Mouse (Mus musculus): ENCODE data around the gene Mtmr4.

The Mtmr4 gene

DNA sequence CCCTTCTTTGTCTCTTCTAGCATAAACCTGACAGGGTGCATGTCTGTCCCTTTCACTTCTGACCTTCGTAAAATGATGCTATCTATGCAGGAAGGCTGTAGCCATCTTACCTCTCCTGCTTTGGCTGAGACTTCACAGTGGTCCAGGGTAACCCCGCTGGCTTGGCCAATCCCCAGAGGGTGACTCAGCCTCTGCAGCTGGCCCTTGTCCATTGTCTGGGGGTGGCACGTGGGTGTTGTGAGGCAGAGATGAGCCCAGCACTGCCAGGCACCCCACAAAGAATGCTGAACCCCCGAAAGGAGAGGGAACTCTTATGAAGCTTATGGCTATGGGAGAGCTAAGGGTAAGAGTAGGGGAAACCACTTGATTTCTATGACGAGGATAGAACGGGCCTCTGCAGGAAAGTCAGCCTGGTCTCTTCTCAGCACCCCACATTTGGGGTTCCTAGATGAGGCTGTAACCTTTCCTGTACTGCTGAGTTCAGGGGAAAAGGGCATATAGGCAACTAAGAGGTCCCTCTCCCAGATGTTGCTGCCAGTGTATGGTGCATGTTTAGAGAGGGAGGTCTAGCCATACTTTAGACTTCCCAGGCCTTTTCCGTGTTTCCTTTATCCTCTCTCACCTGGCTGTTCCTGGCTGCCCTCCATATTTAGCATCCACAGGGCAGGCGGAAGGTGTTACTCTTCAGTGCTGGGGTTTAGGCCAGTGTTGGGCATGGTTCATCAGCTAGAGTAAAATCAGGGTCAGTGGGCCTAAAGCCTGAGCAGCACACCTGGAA lies 9.8 kb upstream of the Mtmr4 start:
- in situ Hi-C loops (cut with MboI, MseI) = no loop called here

DNA sequence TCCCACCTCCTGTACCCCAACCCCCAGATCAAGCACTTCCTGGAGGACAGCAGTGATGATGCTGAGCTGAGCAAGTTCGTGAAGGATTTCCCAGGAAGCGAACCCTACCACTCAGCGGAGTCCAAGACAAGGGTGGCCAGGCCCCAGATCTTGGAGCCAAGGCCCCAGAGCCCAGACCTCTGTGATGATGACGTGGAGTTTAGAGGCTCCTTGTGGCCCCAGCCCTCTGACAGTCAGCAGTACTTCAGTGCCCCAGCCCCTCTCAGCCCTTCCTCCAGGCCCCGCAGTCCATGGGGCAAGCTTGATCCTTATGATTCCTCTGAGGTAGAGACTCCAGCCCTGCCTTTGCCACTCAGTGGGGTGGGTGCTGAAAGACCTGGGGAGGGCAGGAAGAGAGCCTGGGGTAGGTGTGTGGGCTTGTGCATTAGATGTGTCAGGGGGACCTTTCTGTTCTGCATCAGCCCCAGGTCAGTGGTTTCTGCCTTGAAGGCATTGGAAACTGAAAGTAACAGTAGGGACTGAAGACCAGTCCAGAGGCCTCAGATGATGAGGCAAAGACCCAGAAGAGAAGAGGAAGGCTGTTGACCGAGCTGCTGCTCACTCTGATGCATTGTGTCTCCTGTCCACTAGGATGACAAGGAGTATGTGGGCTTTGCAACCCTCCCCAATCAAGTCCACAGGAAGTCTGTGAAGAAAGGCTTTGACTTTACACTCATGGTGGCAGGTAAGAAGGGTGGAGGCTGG lies 8.5 kb upstream of the Mtmr4 start:
- in situ Hi-C loops (cut with MboI, MseI) = no loop called here

DNA sequence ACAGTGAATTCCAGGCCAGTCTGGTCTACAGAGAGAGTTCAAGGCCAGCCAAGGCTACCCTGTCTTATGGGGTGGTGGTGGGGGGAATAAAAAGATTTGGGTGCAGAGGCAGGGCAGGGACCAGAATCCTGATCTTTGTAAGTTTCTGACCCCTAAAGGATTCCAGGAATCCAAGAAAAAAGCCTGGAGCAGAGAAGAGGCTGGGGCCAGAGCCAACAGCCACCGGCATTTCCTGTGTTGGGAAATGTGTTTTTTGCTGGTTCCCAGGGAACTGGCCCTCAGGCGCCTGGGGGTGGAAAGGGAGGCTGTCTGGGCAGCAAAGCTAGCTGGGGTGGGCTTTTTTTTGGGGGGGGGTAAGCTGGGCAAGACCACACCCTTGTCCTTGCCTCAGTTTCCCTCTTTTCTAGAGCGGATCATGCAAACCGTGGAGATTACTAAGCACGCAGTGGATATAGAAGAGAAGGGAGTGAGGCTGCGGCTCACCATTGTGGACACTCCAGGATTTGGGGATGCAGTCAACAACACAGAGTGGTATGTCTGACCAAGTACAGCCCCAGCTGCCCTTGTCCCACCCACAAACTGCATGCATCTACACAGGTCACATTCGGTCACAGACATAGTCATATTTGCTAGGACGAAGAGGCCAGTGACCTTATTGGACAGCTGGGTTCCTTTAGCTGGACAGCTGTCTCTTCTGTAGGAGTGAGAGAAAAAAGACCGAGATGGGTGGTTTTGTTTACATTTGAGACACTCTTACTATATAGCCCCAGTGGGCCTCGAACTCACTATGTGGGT lies 7.1 kb upstream of the Mtmr4 start:
- in situ Hi-C loops (cut with MboI, MseI) = no loop called here

DNA sequence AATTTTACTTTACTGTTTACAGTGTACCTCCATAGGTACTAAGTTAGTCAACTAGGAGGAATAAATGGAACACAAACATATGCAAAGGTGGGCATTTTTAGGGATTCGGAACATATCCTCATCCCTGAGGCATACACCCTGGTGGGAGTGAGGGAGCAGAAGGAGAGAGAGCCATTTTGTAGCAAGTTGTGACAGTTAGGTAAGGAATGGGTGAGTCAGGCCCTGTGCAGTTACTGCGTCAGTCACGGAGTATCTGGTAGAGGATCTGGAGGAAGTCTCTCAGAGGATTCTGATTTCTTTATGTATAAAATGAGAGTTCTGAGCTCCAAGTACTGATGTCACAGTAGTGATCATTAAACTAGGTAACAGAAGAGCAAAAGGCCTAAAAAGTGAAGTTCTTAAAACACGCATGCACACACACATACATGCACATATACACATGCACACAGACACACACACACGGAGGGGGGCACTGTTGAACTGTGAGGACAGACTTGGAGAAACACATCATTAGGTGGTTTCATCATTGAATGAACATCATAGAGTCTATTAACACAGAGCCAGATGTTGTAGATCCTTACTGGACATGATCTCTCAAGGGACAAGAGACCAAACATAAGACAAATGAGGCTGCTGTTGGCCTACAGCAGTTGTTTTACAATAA lies 4.6 kb upstream of the Mtmr4 start:
- in situ Hi-C loops (cut with MboI, MseI) = no loop called here

DNA sequence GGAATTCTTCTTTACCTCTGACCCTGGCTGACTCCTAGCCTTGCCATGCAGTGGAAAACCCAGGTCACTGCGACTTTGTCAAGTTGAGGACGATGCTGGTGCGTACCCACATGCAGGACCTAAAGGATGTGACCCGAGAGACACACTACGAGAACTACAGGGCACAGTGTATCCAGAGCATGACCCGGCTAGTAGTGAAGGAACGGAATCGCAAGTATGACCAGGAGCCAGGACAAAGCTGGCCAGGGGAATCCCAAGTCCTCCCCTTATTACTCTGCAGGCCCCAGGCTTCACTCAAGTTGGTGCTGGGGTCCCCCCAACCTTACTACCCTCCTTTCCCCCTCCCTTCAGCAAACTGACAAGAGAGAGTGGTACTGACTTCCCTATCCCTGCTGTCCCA lies 2.4 kb upstream of the Mtmr4 start:
- in situ Hi-C loops (cut with MboI, MseI) = no loop called here

DNA sequence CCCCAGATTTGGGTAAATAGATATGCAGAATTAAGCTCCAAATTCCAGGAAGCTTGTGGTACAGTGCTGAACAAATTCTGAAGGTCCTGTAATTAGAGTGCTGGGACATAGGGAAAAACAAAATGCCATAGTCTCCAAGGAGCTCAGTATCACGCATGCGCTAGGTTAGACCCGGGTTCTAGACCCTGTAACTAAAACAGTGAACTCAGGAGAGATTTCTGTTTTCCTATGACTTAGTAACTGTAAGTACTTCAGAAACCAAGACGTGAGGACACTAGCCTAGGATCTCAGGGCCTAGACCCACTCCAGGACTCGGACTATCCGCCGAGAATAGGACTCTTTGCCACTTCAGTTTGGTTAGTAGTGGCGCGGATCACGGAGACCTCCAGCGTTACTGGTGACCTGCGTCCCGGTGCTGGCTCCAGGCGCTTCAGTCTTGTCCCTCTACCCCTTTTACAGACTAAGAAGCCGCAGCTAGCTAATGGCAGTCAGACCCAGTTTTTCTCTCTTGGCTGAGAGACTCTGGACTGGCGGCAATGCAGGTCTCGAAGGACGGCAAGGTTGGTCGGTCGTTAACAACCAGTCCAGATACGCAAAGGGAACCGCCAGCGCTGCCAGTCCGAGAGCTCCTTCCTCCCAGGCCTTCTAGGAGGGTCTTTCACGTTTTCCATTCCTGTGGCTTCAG lies 979 bp upstream of the Mtmr4 start:
- in situ Hi-C loops (cut with MboI, MseI) = no loop called here

DNA sequence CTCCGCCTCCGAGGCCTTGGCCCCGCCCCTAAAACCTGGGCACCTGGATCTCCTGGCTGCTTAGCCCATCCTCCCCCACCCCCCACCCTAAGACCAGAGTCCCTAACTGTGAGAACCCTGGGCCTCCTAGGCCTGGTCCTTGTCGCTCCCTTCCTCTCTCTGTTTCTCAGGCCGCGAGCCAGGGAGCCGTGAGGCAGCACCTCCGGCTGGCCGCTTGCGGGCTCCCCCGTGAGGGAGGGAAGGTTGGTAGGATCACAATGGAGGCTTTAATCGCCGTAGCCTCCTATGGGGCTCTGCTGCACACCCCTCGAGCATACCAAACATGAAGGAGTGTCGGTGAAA lies 363 bp downstream of the Mtmr4 start:
- in situ Hi-C loops (cut with MboI, MseI) = no loop called here

DNA sequence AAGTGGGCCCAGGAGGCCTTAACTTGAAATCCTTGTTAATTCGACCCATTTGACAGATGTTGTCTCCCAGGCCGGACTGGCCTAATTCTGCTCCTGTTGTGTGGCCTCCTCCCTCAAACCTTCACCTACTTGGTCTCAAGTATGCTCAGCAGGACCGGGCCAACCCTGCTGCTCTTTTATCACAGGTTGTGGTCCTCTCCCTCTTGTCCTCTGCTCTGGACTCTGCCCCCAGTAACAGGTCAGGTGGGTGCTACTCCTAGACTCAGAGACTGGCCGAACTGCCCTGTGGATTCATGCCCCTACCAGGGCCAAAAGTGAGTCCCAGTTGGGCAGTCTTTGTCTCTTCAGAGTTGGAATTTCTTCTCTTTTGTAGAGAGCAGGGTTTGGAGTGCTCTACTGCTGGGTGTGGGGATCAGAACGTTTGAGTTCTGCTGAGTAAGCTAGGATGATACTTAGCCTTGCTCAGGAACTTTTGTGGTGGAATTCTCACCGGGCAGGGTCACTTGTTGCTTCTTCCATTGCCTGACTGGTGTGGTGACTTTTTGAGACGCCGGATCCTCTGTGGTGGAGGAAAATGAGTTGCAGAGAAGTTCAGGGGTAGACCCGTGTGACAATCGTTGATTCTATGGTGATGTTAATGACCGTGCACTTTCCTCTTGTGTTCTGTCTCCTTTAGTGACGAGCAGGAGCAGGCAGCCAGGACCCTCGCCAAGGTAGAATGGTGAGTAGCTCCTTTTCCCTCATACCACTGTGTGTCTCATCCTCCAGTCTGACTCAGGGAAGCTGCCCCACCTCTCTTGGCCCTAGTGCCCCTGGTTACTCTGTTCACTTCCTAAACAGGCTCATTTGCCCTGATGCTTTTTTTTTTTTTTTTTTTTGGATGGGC lies 994 bp downstream of the Mtmr4 start:
- in situ Hi-C loops (cut with MboI, MseI) = no loop called here

DNA sequence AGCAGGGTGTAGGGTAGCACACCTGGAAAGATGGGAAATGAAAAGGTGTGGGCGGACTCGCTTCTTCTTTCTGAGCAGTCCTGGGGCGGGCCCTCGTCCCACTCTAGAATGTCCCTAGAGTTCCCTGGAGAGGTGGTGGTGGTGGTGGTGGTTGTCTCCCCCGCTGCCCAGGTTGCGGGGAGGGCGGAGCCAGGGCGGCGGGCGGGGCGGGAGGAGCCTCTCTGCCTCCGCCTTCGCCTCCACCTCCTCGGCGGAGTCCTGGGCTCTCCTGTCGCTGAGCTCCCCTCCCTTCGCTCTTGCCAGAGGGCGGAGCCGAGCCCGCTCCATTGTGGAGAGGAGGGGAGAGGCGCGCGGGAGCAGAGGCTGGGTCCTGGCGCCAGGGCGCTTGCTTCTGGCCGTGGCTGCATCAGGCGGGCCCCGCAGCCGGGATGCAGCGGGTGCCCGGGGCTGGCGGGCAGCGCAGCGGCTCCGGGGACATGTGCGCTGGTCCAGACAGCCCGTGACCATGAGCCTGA lies 3.4 kb downstream of the Mtmr4 start:
- in situ Hi-C loops (cut with MboI, MseI) = no loop called here

DNA sequence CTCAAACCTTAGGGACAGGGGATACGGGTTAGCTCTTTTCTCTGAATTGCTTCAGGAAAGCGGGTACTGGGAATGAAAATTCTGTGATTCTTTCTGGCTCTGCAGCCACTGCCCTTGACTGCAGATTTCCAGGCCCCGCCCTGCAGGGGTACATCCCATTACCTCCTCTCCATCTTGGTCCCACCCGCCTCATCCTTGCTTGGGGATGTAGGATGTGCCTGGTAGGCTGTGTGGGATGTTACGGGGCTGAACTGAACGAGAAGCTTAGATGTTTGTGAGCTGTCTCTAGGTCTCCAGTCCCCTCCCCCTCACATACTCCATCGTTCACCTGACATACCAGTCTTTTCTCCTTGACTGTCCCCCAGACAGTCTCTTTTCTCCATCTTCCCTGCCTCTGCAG lies 4.0 kb downstream of the Mtmr4 start:
- in situ Hi-C loops (cut with MboI, MseI) = no loop called here

DNA sequence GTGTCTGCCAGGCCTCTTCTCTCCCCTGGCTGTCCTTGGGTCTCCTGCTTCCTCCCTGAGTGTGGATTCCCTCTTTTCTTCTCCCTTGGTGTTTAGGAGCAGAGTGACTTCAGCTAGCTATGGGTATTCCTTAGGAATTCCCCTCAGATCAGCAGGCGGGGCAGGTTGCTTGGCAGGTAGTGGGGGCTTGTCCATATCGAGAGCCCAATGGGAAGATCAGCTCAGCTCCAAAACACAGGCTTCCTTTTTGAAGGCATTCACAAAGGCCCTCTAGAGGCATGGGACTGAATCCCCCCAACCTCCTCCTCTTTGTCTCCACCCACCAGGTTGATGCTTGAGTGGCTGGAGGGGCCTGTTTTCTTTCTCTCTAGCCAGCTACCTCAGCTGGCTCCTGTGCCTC lies 4.5 kb downstream of the Mtmr4 start:
- in situ Hi-C loops (cut with MboI, MseI) = no loop called here

DNA sequence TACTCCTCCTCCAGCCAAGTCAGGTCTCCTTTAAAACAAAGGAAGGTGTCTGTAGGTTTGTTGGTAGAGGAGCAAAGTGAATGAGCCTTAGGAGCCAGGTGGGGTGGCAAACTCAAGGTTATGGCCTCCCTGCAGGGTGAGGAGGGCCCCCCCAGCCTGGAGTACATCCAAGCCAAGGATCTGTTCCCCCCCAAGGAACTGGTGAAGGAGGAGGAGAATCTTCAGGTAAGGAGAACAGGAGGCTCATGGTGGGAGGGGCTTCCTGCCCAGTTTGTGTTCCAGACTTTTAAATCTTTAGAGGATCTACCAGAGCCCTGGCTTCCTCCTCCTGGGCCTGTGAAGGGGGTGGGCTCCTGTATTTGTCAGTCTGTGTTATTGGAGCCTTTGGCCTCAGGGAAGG lies 5.1 kb downstream of the Mtmr4 start:
- in situ Hi-C loops (cut with MboI, MseI) = no loop called here

DNA sequence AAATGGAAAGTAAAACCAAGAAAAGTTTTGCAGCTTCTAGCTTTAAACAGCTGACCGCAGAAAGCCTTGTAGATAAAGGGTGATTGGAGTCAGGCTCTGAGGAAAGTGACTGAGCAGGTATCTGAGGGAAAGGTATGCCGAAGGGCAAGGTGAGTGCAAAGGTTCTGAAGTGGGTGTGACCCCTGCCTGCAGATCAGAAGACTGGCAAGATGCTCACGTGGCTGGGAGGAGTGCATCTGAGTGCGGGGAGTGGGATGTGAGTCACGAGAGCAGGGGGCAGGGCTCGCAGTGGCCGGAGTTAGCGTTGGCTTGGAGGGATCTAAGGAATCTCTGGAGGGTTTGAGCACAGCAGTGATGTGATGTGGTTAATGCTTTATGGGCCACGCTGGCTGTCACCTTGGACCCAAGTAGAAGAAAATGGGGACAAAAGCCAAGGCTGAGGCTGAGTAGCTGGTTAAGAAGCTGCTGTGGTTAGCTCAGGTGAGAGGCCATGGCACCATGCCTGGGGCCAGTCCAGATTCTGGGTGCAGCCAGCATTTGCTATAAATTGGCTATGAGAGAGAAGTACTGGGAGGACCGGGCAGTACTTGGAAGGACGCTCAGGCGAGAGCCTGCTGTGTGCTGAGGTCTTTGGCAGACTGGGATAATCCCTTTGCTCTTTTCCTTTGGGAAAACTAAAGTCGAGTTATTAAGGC lies 7.6 kb downstream of the Mtmr4 start:
- in situ Hi-C loops (cut with MboI, MseI) = loop anchor here (5.0 kb wide), 1 partner anchor 108 kb away; no protein-coding TSS in a partner anchor

DNA sequence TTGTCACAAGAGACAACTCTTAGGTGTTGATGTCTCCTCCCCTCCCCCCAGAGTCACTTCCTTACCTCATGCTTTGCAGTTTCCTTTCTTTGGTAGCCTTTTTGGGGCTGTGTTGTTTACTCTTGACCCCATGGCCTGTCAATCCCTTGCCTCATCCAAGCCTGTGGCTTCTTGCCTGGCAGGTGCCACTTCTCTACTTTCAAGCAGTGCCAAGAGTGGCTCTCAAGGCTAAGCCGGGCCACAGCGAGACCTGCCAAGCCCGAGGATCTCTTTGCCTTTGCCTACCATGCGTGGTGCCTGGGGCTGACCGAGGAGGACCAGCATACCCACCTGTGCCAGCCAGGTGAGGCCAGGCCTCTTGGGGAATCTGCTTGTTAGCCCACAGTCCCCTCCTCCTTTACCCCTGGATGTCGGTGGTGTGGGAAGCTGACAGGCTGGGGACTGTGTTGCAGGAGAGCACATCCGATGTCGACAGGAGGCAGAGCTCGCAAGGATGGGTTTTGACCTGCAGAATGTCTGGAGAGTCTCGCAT lies 8.4 kb downstream of the Mtmr4 start:
- in situ Hi-C loops (cut with MboI, MseI) = loop anchor here (5.0 kb wide), 1 partner anchor 107 kb away; no protein-coding TSS in a partner anchor

DNA sequence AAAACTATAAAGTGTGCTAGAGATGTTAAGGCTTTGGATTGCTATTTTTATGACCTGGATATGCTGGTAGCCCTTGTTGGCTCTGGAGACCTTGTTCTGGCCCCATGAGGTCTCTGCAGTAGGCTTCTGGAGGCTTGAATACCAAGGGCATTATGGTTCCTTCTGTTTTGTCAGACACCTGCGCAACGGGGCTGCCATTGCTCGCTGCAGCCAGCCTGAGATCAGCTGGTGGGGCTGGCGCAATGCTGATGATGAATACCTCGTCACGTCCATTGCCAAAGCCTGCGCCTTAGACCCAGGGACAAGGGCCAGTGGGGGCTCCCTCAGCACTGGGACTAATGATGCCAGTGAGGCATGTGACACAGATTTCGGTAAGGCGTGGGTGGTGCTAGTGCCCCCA lies 10.3 kb downstream of the Mtmr4 start:
- in situ Hi-C loops (cut with MboI, MseI) = loop anchor here (5.0 kb wide), 1 partner anchor 105 kb away; no protein-coding TSS in a partner anchor

DNA sequence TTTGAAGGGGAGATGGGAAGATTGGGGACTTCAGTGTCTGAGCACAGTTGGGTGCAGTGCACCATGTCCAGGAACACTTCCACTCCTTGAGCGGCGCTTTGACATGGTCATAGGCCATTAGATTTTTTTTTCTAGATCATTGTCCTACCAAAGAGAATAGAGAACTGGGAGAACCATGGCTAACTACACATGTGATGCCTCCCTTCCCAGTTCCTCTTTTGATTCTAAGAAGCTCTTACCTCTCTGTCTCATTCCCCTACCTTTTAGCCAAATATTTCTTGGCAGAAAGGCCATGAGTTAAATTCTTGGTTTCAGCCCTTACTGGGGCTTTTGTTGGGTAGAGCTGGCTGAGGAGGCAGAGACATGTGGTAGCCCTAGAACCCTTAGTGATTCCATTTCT lies 11.6 kb downstream of the Mtmr4 start:
- in situ Hi-C loops (cut with MboI, MseI) = loop anchor here (5.0 kb wide), 1 partner anchor 104 kb away; no protein-coding TSS in a partner anchor

DNA sequence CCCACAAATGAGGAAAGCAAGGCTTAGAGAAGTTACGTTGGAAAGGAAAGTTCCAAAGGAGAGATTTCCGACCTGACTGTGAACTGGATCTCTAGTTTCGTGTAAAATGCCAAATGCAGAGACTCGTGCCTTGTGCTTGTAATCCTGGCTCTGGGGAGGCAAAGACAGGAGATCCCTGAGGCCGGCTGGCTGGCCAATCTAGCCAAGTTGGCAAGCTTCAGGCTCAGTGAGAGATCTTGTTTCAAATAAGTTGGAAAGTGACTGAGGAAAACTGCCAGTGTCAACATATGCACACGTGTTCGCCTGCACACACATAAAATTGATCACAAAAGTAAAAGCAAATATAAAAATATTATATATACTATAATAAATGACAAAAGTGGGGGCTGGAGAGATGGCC lies 17.3 kb downstream of the Mtmr4 start:
- in situ Hi-C loops (cut with MboI, MseI) = no loop called here

DNA sequence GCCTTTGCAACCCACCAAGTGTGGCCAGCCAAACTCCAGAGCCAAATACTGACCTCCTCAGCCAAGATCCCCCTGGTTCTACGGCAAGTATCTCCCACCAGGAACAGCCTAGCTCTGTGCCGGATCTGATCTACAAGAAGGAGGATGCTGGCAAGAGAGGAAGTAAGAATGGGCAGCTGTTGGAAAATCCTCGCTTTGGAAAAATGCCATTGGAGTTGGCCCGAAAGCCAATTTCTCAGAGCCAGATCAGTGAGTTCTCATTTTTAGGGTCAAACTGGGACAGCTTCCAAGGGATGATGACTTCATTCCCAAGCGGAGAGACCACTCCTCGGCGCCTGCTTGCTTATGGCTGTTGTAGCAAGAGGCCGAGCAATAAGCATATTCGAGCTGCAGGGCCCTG lies 19.6 kb downstream of the Mtmr4 start:
- in situ Hi-C loops (cut with MboI, MseI) = no loop called here

DNA sequence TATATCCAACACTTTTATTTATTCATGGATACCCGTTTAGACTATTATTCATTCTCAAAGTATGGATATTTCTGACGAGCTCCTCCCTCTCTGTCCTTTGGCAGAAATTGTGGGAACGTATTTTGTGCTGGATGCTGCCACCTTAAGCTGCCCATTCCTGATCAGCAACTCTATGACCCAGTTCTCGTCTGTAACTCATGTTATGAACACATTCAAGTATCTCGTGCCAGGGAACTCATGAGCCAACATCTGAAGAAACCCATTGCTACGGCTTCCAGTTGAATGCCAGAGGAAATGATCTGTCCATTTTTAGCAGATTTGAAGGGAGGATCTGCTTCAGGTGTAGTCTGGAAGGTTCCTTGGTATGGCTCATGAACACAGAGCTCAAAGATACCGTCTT lies 22.0 kb downstream of the Mtmr4 start:
- in situ Hi-C loops (cut with MboI, MseI) = no loop called here
